Comparison of ENCODE assay signal across 15 mouse cellular contexts in genomic region chr15:36895031-36895430, GRCm38 (mm10).
DNase-seq lines count a peak whose midpoint lies in the region.
"Had no signal": no experiment of that assay in that cellular context is flagged by ENCODE, and none has a peak within 500 bp of the region (broad histone marks: within the 10 kb centered on the region; RNA-seq: fewer than 3 reads in every experiment).

No protein-coding gene starts in this region.

- peak; percentile 72 for DNase-seq in kidney, adult 9 months
- no peak for DNase-seq in kidney, postnatal 10 days
- peak; percentile 61 for DNase-seq in testis, postnatal 14 days (ENCODE audit: low spot score)
- no peak for DNase-seq in testis, postnatal 10 days (ENCODE audit: low spot score)
- DNase-seq in B cell, adult 2 months = no peak
- DNase-seq: adrenal gland, adult 2 months; adrenal gland, postnatal 10 days; adrenal gland, postnatal 25 days; cerebellum, adult 11 months; cerebellum, adult 18-20 months; cerebellum, adult 8-10 months; cerebellum, adult 9-11 months; cerebellum, postnatal 14 days; cerebellum, postnatal 36 days; embryo, embryonic 11 days had no signal

Comparison
In these comparisons a context has a peak if more than half of its experiments do, and no peak if none do; other contexts are left out.
1. DNase-seq: peak in kidney, adult 9 months (single experiment) and testis, postnatal 14 days (single experiment); none in kidney, postnatal 10 days (single experiment), testis, postnatal 10 days (single experiment) and B cell, adult 2 months (0 of 2).